Mouse (Mus musculus): ENCODE measurements around the gene Mad2l2.

DNA sequence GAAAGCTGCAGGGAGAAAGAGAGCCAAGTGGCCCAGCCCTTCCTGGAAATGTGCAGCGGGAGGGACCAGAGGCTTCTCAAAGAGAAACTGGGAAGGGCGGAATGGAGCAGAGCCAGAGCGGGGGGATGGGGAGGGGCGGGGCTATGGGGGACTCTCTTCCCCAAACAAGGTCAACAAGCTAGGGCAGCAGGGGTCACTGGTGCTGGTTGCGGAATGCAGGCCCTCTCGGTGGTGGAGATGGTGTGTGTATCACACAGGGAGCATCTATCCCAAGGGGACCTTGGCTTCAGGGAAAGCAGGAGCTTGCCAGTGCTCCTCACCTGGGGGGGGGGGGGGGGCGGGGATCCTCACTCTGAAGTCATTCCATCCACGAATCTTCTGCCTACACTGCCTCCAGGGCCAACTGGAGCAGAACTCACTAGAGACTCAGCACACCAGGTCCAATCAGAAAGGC is 45.9 kb upstream of the Mad2l2 start:
- no peak for TF ChIP-seq POLR2A (IDR thresholded peaks at IDR 0.05; ENCODE audit: low read depth, low read length)
- no peak for TF ChIP-seq CTCF (IDR thresholded peaks at IDR 0.05; ENCODE audit: extremely low read depth, insufficient read length, insufficient replicate concordance, low read depth, low read length)
